Mouse (Mus musculus) lung, embryonic 14.5 days (tissue): ENCODE data around the gene Ncmap. TPM values are rescaled to one million over a fixed set of nuclear protein-coding genes. Genes with fewer than 3 reads are reported as not detected.

Experiments
- ATAC-seq: fragments of 200-750 bp; cut with Nextera tagmentation; 2 replicates; pipeline ENCODE4 v1.8.0; 2017; ENCODE audit warnings: mild to moderate bottlenecking, moderate TSS enrichment, moderate library complexity; ENCODE audit not compliant: insufficient read depth
- DNase-seq: peaks from one replicate; pipeline ENCODE4 v3.0.0-alpha.2; 2015
- H3K27ac ChIP-seq: fragments of 300-500 bp; sonication (generic); 2 replicates; pipeline ENCODE4 v1.5.1; 2014; ENCODE audit warnings: low read depth, mild to moderate bottlenecking, moderate library complexity
- H3K27me3 ChIP-seq: fragments of 300-500 bp; sonication (generic); 2 replicates; pipeline ENCODE4 v1.6.1; 2014; ENCODE audit warnings: low read length, control low read depth; ENCODE audit not compliant: insufficient read depth
- H3K36me3 ChIP-seq: fragments of 300-500 bp; sonication (generic); 2 replicates; pipeline ENCODE4 v1.6.1; 2014; ENCODE audit warnings: control low read depth; ENCODE audit not compliant: insufficient read depth
- H3K4me1 ChIP-seq: fragments of 300-500 bp; sonication (generic); 2 replicates; pipeline ENCODE4 v1.6.1; 2014; ENCODE audit warnings: antibody characterized with exemption, control low read depth; ENCODE audit not compliant: insufficient read depth
- H3K4me2 ChIP-seq: fragments of 300-500 bp; sonication (generic); 2 replicates; pipeline ENCODE4 v1.6.1; 2014; ENCODE audit warnings: mild to moderate bottlenecking
- H3K4me3 ChIP-seq: fragments of 300-500 bp; sonication (generic); 2 replicates; pipeline ENCODE4 v1.5.1; 2014; ENCODE audit warnings: low read depth, low read length
- H3K9ac ChIP-seq: fragments of 300-500 bp; sonication (generic); 2 replicates; pipeline ENCODE4 v1.6.1; 2014
- H3K9me3 ChIP-seq: fragments of 300-500 bp; sonication (generic); 2 replicates; pipeline ENCODE4 v1.6.1; 2016; ENCODE audit warnings: low read depth, low read length, control low read depth
- CTCF ChIP-seq: IDR thresholded peaks from 2 replicates; pipeline ENCODE4 v1.5.1; 2016; ENCODE audit warnings: antibody characterized with exemption, low read depth
- WGBS: fragments of 180-500 bp; shearing (Covaris S2); extraction: QIAGEN DNeasy Blood & Tissue Kit; methylation state at CpG from one replicate; pipeline ENCODE4 v1.1.7; 2014; 5-methylcytosine and 5-hydroxymethylcytosine counted together
- polyA plus RNA-seq: library from polyadenylated mRNA; unstranded; fragments of >200 nt; fragmentation: Nextera tagmentation; extraction: Ambion mirVana; gene quantifications from 2 replicates; pipeline ENCODE4 v1.2.1, GENCODE M21; 2014

Gene Ncmap
- polyA plus RNA-seq, 1 experiment from 2014 or later: 4.6 TPM

DNA sequence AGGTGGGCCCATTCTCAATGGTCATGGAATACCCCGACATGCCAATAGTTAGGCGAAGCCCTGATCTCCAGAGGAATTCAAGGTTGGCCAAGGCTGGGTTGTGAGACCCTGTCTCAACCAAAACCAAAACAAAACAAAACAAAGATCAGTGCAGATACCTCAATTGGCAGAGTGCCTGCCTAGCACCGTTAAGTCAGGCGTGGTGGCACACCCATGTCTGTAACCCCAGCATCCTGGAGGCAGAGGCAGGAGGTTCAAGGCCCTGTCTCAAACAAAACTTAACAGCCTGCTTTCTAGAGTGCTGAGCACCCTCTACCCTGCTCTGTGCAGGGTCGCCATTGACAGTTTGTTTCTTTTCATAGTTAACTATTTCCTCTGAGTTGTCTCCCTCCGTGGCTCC lies 7.0 kb downstream of the Ncmap start:
- Histone ChIP-seq H3K4me3 (no peak overlapping the region), H3K4me1 (no peaks in the 10 kb centered on the region), H3K27me3 (no peaks in the 10 kb centered on the region), H3K9ac (no peak overlapping the region), H3K4me2 (no peak overlapping the region), H3K9me3 (no peaks in the 10 kb centered on the region), H3K36me3 (no peaks in the 10 kb centered on the region), H3K27ac (no peak overlapping the region)
- DNase-seq: no peak
- no peak for TF ChIP-seq CTCF
- WGBS: 43% methylated on average over 6 of the region's 6 CpGs
- no peak for ATAC-seq

DNA sequence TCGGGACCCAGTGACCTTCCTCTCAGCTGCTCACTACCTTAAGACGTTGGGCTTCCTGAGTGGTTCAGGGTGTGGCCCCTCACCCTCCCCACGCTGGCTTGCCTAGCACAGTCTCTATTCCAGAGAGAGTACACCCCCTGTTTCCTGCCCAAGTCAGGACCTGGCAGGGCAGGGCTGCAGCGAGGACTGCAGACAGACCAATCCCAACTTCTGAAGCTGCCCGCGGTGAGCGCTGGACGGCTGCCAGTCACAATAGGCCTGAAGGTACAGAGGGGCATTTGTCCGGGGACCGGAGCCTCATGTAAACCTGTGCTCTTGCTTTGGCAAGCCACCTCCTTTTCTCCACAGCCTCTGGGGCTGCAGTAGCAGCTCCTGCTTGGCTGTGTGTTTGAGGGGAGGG lies 12.4 kb downstream of the Ncmap start:
- H3K4me3 ChIP-seq: no peak overlapping the region
- WGBS: 51% methylated on average over 10 of the region's 10 CpGs
- no peaks in the 10 kb centered on the region for H3K36me3 ChIP-seq
- no peak overlapping the region for H3K9ac ChIP-seq
- H3K9me3 ChIP-seq: no peaks in the 10 kb centered on the region
- H3K4me1 ChIP-seq: no peaks in the 10 kb centered on the region
- no peak for TF ChIP-seq CTCF
- H3K27me3 ChIP-seq: no peaks in the 10 kb centered on the region
- 0 out of 2 replicates have a peak overlapping the region, but pooled peaks have one; percentile 45 for H3K27ac ChIP-seq
- DNase-seq (peak; percentile 59), ATAC-seq (peak; percentile 38; the same call in 1 of the 2 replicates)
- H3K4me2 ChIP-seq: no peak overlapping the region

DNA sequence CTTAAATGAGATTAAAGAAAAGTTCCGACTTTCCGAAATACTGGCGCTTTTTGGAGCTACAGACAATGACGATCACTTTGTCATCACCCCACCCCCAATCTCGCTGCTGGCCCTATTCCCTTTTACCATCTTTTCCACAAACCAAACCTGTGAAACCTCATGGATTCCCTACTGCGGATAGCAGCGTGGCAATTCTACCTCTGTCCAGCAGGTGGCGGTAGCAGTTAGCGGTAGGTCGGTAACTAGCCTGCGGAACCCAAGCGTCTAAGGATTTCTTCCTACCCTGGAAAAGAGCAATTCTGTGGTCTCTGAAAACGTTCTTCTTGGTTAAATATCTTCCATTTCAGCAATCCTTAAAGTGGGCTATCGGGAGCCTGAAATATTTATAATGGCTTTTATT lies 15.7 kb downstream of the Ncmap start:
- Histone ChIP-seq H3K4me2 (no peak overlapping the region), H3K27me3 (no peaks in the 10 kb centered on the region), H3K4me1 (no peaks in the 10 kb centered on the region), H3K27ac (no peak overlapping the region), H3K9me3 (no peaks in the 10 kb centered on the region), H3K36me3 (no peaks in the 10 kb centered on the region), H3K4me3 (no peak overlapping the region), H3K9ac (no peak overlapping the region)
- no peak for ATAC-seq
- TF ChIP-seq CTCF: peak; percentile 99
- peak; percentile 97 for DNase-seq
- WGBS: 5% methylated on average over 14 of the region's 14 CpGs

DNA sequence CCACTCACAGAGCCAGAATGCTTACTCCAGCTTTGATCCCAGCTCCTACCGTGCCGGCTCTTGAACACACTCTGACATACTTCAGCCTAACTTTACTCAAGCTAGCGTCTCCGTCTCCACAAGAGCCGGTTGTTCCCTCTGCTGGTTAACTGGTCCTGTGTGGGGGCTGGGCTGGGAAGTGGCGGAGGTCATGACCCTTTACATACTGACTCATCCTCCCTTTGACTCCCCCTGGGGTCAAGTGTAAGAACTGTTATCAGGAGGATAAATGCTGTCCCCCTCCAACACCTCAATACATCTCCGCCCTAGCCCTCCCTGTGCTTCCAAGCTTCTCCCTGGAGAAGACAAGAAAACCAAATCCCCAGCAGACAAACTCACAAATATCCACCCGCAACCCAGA lies 16.7 kb downstream of the Ncmap start:
- Histone ChIP-seq H3K36me3 (no peaks in the 10 kb centered on the region), H3K9ac (no peak overlapping the region), H3K4me2 (no peak overlapping the region), H3K27ac (no peak overlapping the region), H3K4me3 (no peak overlapping the region), H3K27me3 (no peaks in the 10 kb centered on the region), H3K4me1 (no peaks in the 10 kb centered on the region), H3K9me3 (no peaks in the 10 kb centered on the region)
- no peak for DNase-seq
- WGBS: 41% methylated on average over 8 of the region's 8 CpGs
- TF ChIP-seq CTCF: no peak
- no peak for ATAC-seq

DNA sequence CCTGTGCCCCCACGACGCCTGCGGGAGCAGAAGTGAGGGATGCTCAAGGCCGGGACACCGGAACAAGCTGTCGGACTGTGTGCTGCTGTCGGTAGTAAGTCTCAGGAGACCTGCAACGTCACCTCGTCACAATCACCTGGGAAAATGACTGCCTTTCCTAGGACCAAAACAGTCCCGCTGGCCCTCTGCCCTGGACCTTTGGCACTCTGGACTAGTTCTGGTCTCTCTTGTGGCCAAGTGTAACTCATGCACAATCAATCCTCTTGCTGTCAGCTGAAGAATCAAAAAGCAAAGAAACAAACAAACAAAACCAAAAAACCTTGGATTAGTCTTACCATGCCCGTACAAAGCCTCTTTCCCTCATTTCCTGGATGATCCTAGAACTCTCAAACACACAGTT lies 20.8 kb downstream of the Ncmap start:
- WGBS: 44% methylated on average over 11 of the region's 11 CpGs
- ATAC-seq: no peak

DNA sequence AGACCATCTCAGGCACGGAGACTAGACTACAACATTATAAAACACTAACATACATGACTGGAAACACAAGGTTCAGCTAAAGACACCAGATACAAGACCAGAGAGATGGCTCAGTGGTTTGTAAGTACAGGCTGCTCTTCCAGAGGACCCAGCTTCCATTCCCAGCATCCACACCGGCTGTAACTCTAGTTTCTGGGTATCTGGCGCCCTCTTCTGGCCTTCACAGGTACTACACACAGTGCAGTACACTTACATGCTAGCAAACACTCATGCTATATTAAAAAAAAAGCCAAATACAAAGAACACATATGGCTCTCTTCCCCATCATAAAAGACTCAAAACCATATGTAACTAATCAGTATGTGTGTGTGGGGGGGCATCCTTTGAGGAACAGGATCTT lies 22.6 kb downstream of the Ncmap start:
- Histone ChIP-seq H3K4me1 (no peaks in the 10 kb centered on the region), H3K36me3 (no peaks in the 10 kb centered on the region), H3K4me3 (no peak overlapping the region), H3K27me3 (no peaks in the 10 kb centered on the region), H3K9me3 (no peaks in the 10 kb centered on the region), H3K9ac (no peak overlapping the region), H3K27ac (no peak overlapping the region), H3K4me2 (no peak overlapping the region)
- 66% methylated on average over 3 of the region's 3 CpGs for WGBS
- DNase-seq: no peak
- no peak for ATAC-seq
- TF ChIP-seq CTCF: peak; percentile 56

More for the DNA sequence above, 20.8 kb downstream of the Ncmap start:
- Histone ChIP-seq H3K4me2 (no peak overlapping the region), H3K9ac (no peak overlapping the region), H3K4me1 (no peaks in the 10 kb centered on the region), H3K36me3 (no peaks in the 10 kb centered on the region), H3K9me3 (no peaks in the 10 kb centered on the region), H3K27me3 (no peaks in the 10 kb centered on the region), H3K4me3 (no peak overlapping the region), H3K27ac (no peak overlapping the region)
- no peak for DNase-seq
- no peak for TF ChIP-seq CTCF

DNA sequence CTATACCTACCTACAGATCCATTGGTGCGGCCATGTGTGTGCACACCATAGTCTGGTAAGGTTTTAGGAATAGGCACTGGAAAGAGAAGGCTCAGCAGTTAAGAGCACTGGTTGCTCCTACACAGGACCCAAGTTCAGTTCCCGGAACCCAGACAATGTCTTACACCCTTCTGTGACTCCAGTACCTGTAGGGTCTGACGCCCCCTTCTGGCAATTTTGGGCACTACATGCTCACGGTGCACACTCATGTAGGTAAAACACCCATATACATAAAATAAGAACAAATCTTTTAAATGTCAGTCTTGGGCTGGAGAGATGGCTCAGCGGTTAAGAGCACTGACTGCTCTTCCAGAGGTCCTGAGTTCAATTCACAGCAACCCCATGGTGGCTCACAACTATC lies 24.7 kb downstream of the Ncmap start:
- DNase-seq: no peak
- 82% methylated on average over 5 of the region's 5 CpGs for WGBS
- peak; percentile 25; the same call in 1 of the 2 replicates for TF ChIP-seq CTCF

DNA sequence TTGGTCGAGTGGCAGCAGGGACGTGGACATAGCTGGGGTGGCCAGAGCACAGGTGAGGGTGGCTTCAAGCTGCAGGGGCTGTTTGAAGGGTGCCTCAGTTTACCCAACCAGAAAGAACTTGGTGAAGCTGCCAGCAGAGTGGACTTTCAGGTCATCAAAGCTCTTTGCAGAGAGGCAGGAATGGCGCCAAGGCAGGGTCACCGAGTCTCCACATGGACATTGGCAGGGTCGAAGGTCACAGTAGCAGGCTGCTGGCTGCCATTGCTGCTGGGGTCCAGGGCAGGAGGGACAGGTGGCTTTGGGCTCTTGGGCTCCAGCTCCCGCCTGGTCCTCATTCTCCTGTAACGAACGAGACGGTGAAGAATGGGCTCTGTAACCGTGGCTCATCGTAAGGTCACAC lies 27.7 kb downstream of the Ncmap start:
- Histone ChIP-seq H3K4me2 (no peak overlapping the region), H3K9me3 (no peaks in the 10 kb centered on the region), H3K9ac (no peak overlapping the region), H3K4me1 (no peaks in the 10 kb centered on the region), H3K27me3 (no peaks in the 10 kb centered on the region), H3K27ac (no peak overlapping the region), H3K4me3 (no peak overlapping the region), H3K36me3 (no peaks in the 10 kb centered on the region)
- WGBS: 70% methylated on average over 11 of the region's 11 CpGs
- no peak for TF ChIP-seq CTCF
- DNase-seq: no peak
- ATAC-seq: no peak

More for the DNA sequence above, 24.7 kb downstream of the Ncmap start:
- Histone ChIP-seq H3K4me3 (no peak overlapping the region), H3K4me2 (no peak overlapping the region), H3K27me3 (no peaks in the 10 kb centered on the region), H3K36me3 (no peaks in the 10 kb centered on the region), H3K27ac (no peak overlapping the region), H3K9ac (no peak overlapping the region), H3K4me1 (no peaks in the 10 kb centered on the region), H3K9me3 (no peaks in the 10 kb centered on the region)
- ATAC-seq: no peak
